Mouse (Mus musculus) mammary gland, adult 2 months (tissue): ENCODE data around the gene Zdhhc24. TPM values are rescaled to one million over a fixed set of nuclear protein-coding genes. Genes with fewer than 3 reads are reported as not detected.

Experiments used
- polyA plus RNA-seq: library from polyadenylated mRNA; depleted of rRNA; stranded (reverse); fragments of >200 nt; gene quantifications from 2 replicates; pipeline ENCODE4 v1.2.3, GENCODE M21; 2012; ENCODE audit warnings: low replicate concordance; rRNA removed

Gene Zdhhc24
- polyA plus RNA-seq = 29.8 and 33.4 TPM in 2 replicates

GRCm38 (mm10) chr19:4878405-4879323, at the start of gene Zdhhc24:
TSS of gene Zdhhc24 (plus strand) at chr19:4878668.

DNA sequence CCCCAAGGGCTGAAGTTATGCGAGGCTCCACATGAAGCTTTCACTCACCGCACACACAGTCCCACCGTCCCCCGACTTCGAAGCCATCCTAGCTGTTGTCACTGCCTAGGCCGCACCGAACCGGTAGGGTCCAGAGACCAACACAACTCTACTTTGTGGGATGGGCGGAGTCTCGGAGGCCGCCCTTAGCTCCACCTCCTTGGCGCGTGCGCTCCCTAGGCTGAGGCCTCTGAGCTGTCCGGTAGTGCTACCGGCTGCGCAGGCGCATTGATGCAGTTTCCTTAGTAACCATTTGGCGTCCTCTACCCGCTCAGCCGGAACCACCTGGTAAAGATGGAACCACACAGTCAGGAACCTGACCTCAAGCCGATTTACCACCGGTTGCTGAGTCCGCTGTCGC, 39.3 kb upstream of the Zdhhc24 start, which contains the start of the genes Ccs and Ccdc87:
Gene Ccs (minus strand): TSS at position 184 of the 400 bp plus-strand sequence.
Gene Ccdc87 (plus strand): TSS at position 218 of the 400 bp plus-strand sequence.

DNA sequence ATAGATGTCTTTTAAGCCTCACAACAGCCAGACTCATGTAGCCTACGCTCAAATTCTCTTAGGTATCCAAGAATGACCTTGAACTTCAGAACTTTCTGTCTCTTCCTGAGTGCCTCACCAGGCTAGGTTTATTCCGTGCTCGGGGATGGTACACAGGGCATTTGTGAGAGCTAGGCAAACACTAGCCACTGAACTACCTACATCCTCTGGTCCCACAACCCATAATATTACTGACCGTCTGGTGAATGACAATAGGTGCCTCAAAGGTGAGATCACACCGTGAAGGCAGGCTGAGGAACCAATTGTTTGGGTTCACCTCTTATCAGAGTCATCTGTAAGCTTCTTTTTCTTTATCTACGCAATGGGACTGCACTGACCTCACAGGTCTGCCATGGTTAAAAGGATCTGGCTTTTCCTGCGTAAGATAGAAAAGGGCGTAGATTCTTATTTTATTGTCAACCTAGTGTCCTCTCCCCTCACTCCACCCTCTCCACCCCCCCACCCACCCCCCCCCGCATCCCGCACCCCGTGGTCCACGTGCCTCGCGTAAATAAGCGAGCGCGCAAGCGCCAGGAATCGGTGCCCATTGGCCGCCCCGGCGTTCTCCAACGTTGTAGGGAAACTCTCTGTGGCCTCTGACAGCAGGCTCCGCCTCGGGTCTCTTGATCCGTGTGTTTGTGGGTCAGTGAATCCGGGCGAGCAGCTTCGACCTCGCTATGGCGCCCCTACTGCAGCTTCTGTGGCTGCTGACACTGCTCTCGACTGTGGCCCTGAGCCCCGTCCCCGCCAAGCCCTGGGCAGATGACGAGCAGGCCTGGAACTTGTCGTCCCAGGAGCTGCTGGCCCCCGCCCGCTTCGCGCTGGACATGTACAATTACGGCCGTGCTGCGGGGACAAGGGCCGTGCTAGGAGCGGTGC, 23.7 kb upstream of the Zdhhc24 start, which contains the start of gene Ctsf:
Gene Ctsf (plus strand): TSS at position 579 of the 918 bp plus-strand sequence.

DNA sequence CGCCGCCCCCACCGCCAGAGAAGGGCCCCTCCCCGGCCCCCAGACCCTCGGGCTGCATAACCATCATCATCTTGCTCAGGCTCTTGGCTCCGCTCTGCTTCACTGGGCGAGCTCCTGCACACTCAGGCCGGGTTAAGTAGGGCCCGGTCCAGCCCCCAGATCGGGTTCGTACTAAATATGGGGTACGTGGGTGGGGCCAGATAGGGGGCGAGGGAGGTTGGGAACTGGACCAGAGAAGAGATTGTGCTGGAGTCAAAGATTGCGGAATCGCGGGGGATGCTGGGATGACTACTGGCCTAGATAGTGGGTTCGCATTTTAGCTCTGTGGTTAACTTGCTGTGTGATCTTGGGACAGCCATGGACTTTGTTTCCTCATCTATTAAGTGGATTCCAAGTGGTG, 683 bp upstream of the Zdhhc24 start, which contains the start of gene Actn3:
Gene Actn3 (minus strand): TSS at position 125 of the 400 bp plus-strand sequence.

GRCm38 (mm10) chr19:4905979-4906794, 27.7 kb downstream of the Zdhhc24 start, which contains the start of gene Bbs1:
TSS of gene Bbs1 (minus strand) at chr19:4906628.

DNA sequence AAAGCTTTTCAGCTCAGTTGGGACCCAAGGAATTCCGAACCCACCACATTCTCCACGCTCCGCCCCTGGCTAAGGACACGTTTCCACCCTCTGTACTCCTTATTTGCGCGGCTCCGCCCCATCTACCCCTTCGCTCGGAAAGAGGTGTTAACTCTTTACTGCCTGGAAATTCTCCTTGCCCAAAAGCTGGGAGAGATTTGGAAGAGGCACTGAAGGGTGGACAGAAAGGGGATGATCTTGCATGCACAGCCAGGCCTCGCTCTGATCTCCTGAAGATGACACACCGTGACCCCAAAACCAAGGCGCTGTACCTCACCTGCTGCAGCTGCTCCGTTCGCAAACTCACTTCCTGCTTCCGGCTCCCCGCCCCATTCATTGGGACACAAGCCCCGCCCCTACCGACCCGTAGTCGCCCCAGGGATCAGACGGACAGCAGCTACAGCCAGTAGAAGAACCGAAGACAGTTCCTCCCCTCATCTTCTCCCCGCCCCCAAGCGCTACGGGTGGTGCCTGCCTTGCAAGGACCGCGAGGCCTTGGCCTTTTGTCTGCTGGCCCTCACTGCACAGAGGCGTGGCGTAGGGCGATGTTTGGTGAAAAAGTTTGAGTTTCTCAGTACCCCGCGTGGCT, 49.5 kb downstream of the Zdhhc24 start, which contains the start of gene Dpp3:
Gene Dpp3 (minus strand): TSS at position 384 of the 628 bp plus-strand sequence.

Other genes starting within 250 kb of the Zdhhc24 start
- gene Gm960, start 180.0 kb upstream of the Zdhhc24 start, polyA plus RNA-seq = 0.89 and 0.98 TPM in 2 replicates
- 2.4 and 3.1 TPM in 2 replicates for gene Sptbn2, start 167.5 kb upstream of the Zdhhc24 start, polyA plus RNA-seq
- 7.6 and 8.1 TPM in 2 replicates for gene Rbm4b, start 122.2 kb upstream of the Zdhhc24 start, polyA plus RNA-seq
- 30.1 and 37.6 TPM in 2 replicates for gene Rbm4, start 84.8 kb upstream of the Zdhhc24 start, polyA plus RNA-seq
- gene Gm21992, start 67.1 kb upstream of the Zdhhc24 start, polyA plus RNA-seq = 16.6 and 27.0 TPM in 2 replicates
- 47.0 and 81.2 TPM in 2 replicates for gene Rbm14, start 67.0 kb upstream of the Zdhhc24 start, polyA plus RNA-seq
- gene Ccs, start 39.3 kb upstream of the Zdhhc24 start, polyA plus RNA-seq = 28.5 and 29.5 TPM in 2 replicates
- gene Ccdc87, start 39.3 kb upstream of the Zdhhc24 start, polyA plus RNA-seq = 0.07 TPM in 1 of 2 replicates, not detected in the other
- 103 and 209 TPM in 2 replicates for gene Ctsf, start 23.5 kb upstream of the Zdhhc24 start, polyA plus RNA-seq
- 0.54 and 894 TPM in 2 replicates for gene Actn3, start 759 bp upstream of the Zdhhc24 start, polyA plus RNA-seq
- gene Bbs1, start 28.0 kb downstream of the Zdhhc24 start, polyA plus RNA-seq = 2.7 and 4.2 TPM in 2 replicates
- gene Dpp3, start 49.6 kb downstream of the Zdhhc24 start, polyA plus RNA-seq = 87.1 and 105 TPM in 2 replicates
- 6.9 and 8.4 TPM in 2 replicates for gene Peli3, start 64.5 kb downstream of the Zdhhc24 start, polyA plus RNA-seq
- 19.5 and 24.0 TPM in 2 replicates for gene Mrpl11, start 83.5 kb downstream of the Zdhhc24 start, polyA plus RNA-seq
- 0.47 and 0.59 TPM in 2 replicates for gene Npas4, start 111.6 kb downstream of the Zdhhc24 start, polyA plus RNA-seq
- gene Slc29a2, start 145.2 kb downstream of the Zdhhc24 start, polyA plus RNA-seq = 8.9 and 19.4 TPM in 2 replicates
- gene B4gat1, start 160.2 kb downstream of the Zdhhc24 start, polyA plus RNA-seq = 33.1 and 40.6 TPM in 2 replicates
- gene AC124502.3, start 160.2 kb downstream of the Zdhhc24 start, polyA plus RNA-seq = 0.11 and 0.20 TPM in 2 replicates
- 31.7 and 37.6 TPM in 2 replicates for gene Brms1, start 162.7 kb downstream of the Zdhhc24 start, polyA plus RNA-seq
- 11.1 and 16.2 TPM in 2 replicates for gene Rin1, start 171.8 kb downstream of the Zdhhc24 start, polyA plus RNA-seq
- 119 and 148 TPM in 2 replicates for gene Cd248, start 189.4 kb downstream of the Zdhhc24 start, polyA plus RNA-seq
- 0.20 and 0.41 TPM in 2 replicates for gene Tmem151a, start 206.9 kb downstream of the Zdhhc24 start, polyA plus RNA-seq
- gene Yif1a, start 209.9 kb downstream of the Zdhhc24 start, polyA plus RNA-seq = 170 and 227 TPM in 2 replicates
- gene Cnih2, start 219.9 kb downstream of the Zdhhc24 start, polyA plus RNA-seq = 0.96 and 3.2 TPM in 2 replicates
- 267 and 345 TPM in 2 replicates for gene Rab1b, start 228.4 kb downstream of the Zdhhc24 start, polyA plus RNA-seq
- gene Klc2, start 239.9 kb downstream of the Zdhhc24 start, polyA plus RNA-seq = 44.4 and 46.1 TPM in 2 replicates